Mouse (Mus musculus) gastrocnemius, postnatal 25 days (tissue): Measurements from ENCODE around the gene Lysmd2. TPM values are rescaled to one million over a fixed set of nuclear protein-coding genes. Genes with fewer than 3 reads are reported as not detected.

ENCODE experiments used
- DNase-seq: peaks from one replicate; pipeline ENCODE4 v3.0.0; 2022
- total RNA-seq, 2 experiments: library from RNA; stranded (reverse); gene quantifications; 1 replicate in 1 of 2; 2 replicates in 1 of 2; pipeline ENCODE4 v1.2.3; 2021

Gene Lysmd2
- total RNA-seq, 2 experiments from 2014 or later = 4.9 to 7.3 TPM

DNA sequence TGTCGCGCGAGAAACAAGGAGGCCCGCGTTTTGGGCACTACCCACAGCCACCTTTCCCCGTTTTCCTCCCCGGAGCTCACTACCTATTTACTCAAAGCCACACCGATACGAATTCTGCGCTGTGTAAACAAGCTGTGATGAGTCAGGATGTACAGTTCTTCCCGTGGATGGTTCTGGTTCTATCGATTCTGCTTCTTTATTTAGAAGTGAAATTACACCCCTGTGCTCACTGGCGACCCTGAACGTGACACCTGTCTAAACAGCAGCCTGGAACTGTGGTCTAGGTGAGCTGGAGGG is 715 bp downstream of the Lysmd2 start:
- DNase-seq = no peak

DNA sequence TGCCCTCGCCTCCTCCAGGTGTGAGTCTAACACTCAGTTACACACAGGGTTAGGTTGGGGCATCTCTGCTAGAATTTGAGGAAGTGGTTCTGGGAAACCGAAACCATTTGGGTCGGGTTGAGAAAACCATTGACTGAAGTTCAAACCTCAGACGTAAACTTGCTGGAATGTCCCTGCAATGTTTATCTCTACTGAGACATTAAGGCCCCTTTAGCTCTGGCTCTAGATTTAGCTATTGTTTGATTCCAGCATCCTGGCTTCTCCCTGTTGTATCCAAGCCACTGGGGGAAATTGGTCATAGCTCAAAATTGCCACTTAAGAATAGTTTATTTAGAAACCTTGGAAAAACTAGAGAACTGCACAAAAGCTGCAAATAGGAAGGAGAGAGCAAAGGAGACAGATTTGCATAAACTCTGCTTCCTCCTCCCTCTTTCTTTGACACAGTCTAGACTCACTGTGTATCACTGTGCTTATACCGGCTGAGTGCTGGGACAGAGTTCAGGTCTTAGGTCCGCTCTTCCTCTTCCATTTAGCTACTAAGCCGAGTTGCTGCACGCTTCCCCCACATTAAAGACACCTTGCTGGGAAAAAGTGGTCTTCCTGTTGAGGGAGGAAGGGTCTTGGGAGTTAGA is 5.4 kb downstream of the Lysmd2 start:
- DNase-seq = no peak

DNA sequence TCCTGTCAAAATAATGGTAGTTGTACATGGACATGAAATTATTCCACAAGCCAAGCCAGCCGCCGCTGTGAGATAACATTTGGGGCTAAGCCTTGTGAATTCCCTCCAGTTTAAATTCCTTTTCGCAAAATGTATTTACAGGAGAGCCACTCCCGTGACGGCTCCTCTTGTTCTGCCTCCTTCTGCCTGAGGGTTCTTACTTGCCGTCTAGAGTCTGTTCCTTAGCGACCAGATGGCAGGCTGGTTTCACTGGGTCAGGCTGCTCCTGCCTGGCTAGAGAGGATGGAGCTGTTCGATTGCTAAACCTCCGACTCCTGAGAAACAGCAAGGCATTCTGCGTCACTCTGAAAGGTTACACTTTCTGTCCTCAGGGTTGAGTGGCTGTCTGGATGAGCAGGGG is 6.6 kb downstream of the Lysmd2 start:
- no peak for DNase-seq

DNA sequence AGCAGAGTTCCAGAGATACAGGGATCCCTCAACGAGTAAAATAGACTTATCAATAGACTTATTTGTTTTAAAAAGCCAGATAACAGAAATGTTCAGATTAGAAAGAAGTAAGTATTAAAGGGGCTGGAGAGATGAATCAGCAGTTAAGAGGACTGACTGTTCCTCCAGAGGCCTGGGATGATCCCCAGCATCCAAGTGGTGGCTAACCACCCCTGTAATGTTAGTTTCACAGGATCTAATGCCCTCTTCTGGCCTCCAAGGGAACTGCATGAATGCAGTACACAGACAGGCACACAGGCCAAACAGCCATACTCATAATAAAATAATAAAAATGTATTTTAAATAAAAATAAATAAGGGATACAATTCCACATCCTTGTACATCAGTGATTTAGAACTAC is 7.4 kb downstream of the Lysmd2 start:
- DNase-seq = no peak

DNA sequence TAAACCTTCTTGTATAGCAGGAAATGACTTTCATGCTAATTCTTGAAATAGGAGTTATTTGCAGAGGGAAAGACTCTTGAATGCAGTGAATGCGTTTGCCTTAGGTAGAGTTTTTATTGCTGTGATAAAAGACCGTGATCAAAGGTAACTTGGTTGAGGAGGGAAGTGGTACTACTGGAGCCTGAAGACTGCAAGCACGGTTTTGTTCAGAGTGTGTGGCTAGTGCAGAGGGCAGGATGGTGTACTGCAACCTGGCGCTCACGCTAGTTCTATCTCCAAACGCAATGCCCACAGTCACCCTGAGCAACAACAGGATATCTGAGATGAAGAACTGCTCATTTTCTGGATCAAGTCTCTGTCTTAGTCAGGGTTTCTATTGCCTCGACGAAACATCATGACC is 8.1 kb downstream of the Lysmd2 start:
- DNase-seq = no peak

DNA sequence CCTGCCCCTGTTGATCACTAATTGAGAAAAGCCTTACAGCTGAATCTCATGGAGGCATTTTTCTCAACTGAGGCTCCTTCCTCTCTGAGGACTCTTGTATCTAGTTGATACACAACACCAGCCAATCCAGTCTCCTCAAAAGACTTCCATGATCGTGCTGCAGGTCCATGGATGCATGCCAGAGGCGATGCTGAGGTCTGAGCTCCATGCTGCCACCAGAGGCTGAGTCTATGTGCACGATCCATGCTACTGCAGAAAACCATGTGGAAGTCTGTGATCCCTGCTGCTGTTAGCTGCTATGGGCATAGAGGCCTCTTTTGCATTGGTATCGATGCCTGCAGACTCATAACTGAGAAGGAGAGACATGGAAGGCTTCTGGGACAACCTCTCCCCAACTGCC is 8.7 kb downstream of the Lysmd2 start:
- no peak for DNase-seq

DNA sequence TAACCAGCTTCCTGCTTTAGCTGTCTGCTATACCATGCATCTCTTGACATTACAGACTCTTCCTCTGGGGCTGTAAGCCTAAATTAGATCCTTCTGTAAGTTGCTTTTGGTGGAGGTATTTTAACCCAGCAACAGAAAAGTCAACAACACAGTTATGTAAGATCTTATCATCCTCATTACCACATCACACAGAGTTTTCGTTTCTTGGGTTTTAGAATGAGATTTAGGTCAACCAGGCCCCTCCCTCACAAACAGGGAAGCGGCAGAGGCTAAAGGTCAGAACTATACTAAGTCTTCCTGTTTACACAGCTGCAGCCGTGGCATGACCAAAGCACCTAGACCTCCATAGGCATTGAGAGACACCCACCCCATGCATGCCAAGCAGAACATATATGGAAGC is 19.9 kb downstream of the Lysmd2 start:
- DNase-seq = no peak

DNA sequence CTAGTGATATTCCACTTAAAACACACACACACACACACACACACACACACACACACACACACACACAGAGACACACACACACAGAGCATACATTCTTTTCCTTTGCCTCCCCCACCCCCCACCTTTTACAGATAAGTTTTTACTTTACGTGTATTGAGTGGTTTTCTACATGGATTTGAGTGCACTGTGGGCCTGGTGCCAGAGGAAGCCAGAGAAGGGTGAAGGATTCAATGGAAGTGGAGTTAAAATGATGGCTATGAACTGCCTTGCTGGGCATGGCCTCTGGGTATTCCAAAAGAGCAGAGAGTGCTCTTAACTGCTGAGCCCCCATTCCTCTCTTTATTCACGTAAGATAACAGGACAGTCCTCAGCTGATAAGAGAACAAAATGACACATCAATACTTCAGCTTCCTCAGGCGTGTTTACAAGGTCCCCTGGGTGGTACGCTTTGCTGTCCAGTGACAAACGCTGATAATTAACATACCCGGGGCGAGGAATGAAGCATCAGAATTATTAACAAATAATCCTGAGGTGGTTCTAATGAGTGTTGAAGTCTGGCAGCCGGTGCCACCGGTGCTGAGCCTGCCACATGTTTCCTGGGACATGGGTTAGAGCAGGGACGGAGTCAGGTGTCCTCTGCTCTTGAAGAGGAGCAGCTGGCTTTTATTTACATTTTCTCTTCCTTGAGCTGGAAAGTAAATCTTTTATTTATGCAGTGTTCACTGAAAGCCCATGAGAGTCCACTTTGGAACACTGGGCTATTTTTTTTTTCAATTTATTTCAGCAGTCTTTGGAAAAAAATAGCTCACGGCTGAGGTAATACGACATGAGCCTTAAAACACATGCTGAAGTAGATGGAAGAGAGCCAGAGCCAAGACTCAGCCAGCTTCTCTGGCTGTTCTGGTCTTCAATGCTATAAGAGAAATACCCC is 28.7 kb downstream of the Lysmd2 start:
- peak; percentile 54 for DNase-seq

DNA sequence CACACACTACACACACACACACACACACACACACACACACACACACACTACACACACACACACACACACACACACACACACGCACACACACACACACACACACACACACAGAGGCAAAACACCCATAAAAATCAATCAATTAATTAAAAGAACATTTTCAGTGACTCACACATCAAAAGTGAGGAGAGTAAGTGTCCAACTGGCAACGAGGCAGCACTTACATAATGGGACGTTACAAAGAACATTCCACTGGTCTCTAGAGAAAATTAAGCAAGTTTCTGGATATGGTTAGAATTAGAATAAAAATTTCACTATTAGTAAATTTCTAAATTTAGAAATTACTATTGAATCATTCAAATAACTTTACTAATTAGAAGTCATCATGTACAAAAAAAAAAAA is 30.9 kb downstream of the Lysmd2 start:
- DNase-seq = peak; percentile 42

DNA sequence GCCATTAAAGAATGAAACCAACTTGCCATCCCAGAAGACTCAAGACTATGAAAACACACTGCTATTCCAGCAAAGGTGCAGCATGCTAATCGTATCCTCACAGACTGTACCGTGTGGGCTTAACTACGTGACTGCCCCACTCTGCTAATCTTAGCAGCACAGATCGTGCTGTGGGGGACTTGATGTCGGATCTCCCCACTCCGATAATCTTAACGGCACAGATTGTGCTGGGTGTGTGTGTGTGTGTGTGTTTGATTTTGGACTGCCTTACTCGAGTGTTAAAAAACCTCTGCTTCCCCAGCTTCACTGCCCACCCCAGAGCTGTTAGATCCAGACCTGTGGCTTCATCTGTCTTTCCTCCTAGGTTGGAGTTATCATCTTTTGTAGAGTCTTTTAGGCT is 35.4 kb downstream of the Lysmd2 start:
- DNase-seq = no peak

DNA sequence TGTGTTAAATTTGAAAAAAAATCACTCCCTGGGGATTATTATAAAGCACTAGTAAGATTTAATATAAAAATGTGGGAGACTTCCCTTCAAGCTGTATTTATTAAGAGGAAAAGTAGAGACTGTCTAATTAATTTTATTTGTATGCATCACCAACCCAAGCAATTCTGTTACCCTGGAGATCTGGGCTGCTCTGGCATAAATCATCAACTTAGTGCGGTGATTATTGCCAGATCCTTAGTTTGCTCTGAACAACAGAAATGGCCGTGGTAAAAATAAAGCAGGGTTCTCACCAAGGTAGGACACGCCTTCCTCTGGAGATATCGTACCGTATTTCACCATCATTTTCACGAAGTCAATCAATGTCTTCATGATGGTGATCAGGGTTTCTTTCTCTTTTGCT is 39.8 kb downstream of the Lysmd2 start:
- DNase-seq = no peak

DNA sequence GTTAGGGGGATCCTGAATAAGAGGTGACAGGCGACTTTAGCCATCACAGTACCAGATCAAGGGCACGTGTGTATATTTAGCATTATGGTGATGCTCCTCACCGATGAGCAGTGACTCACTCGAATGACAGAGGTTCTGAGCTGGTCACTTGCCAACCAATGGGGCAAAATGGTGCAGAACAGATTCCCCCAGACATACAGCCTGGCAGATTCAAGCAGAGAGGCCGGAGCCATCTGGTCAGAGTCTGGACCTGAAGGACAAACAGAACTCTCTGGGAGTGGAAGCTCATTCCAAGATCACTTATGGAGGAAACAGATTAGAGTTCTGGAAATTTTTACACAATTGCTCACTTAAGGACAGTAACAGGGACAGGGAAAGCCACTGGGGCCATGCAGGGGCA is 41.1 kb downstream of the Lysmd2 start:
- no peak for DNase-seq

DNA sequence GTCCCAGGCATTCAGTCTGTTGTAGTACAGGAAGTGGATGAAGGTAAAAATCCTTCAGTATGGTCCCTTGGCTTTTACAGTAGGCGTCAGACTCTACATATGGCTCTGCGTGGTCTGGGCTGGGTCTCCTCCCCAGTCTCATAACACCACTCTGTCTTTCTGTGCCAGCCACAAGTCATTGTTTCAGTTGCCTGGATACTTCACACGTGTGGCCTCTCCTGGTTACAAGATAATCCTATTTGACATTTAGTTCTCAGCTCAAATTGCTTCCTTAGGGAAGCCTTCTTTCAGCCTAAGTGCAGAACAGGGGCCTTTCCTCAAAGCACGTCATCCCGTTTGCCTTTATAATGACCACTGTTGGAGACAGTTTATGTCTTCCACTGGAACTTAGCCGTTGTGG is 47.2 kb downstream of the Lysmd2 start:
- no peak for DNase-seq

DNA sequence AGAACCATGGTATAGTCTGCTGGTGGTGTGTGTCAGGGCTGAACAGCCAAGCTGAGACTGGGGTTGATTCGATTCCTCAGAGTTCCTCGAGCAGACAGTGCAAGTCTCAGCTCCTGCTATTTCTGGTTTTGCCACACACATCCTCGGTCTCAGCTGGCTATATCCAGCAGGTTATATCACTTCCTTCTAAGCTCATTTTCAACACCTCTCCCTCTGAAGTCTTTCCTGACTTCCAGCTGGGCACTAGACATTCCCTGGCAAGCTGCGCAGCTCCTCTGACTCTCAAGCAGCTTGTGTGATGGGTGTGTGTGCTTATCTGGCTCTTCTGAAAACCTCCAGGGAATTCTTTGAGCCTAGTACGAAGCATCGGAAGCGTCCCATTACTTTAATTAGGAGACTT is 50.7 kb downstream of the Lysmd2 start:
- no peak for DNase-seq

DNA sequence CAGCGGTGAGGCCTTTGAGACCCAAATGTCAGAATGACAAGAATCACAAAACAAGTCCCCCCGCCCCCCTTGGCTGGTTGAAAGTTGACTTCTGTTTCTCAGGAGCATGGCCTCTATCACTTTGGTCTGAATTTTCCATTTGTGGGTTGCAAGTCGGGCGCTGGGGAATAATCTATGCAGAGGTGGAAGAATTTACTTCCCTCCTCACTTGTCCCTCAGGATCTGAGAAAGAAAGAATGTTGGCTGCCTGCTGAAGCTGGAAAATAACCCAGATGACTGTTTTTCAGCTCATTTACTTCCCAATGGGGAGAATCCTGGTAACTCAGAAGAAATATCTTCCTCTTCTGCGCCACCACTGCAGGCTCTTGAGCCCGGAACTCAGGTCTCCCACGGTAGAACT is 52.8 kb downstream of the Lysmd2 start:
- peak; percentile 57 for DNase-seq

DNA sequence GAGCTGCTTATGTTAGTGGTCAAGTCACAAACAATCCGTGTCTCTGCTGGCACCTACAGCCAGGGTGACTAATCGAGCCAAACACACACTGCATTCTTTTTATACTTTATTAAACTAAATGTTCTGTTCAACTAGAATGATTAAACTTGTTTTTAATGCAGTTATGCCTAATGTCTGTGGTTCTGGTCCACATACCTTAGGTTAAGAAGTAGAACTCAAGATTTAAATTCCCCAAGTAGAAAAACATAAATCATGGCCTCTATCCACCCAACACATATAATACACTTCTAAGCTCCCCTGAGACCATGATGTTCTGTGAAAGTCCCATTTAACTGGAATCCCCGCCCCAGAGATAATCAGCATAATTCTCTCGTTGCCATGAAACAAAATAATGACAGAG is 54.1 kb downstream of the Lysmd2 start:
- DNase-seq = no peak

DNA sequence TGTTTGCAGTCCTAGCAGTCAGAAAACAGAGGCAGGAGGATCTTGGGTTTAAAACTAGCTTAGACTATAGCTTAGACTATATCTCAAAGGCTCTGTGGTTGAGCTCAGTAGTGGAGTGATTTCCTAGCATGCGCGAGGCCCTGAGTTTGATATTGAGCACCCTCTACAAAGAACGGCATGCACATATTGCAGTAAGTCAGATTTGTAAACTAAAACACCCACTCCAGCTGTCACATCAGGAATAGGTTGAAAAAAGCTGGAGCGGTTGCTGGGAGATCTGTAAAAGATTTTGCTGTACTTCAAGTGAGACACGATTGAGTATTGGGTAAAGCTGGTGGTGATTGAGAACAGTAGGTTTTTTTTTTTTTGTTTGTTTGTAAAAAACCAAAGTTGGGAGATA is 55.1 kb downstream of the Lysmd2 start:
- DNase-seq = no peak

DNA sequence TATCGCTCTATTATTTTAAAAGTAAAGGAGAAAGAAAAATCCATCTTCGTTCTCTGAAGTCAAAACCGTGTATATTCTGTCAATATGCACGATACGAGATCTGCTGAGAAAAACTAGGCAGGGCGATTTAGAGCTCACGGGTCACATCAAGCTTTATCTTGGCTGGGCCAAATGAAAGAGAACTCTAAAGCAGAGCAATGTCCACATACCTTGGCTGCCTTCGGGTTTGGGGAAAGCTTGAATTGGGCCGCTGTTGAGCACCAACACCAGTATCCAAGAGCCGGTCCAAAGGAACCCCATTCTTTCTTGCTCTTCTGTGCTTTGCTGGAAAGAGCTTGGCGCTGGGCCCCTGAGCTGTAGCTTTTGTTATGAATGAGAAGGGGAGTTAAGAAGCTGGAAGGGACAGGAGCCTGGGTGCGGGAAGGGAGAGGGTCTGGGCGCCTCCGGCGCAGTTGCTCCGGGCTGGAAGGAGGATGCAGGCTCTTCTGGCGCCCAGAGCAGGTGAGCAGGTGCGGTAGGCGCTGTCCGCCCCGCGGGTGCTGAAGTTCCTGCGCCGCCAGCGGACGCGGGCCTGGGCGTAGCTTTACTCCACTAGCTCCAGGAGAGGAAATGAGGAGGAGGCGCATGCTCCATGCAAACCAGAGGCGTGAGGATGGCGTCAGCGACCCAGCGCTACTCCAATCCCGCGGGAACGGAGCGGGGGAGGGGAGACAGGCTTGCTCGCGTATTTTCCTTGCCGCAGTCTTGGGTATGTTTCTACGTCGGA is 58.1 kb downstream of the Lysmd2 start, which contains the start of gene Scg3:
TSS of gene Scg3 (minus strand) at position 631 of the 766 bp plus-strand sequence.
- peak; percentile 42 for DNase-seq

DNA sequence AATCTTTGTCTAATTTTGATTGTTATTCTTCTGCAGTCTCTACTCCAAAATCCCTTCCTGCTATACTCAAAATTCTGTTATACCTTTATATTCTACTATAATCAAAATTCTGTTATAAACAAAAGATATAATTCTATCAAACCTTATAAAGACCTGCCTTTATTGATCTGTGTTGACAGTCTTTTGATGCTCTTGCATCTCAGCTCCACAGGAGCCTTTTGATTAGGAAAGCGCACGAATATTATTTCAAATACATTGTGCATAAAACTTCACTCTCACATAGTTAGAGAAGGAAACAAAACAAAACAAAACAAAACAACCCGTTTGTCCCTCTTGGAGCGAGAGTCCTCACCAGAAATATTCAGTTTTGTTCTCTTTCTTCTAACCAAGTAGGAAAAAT is 58.8 kb downstream of the Lysmd2 start:
- no peak for DNase-seq

DNA sequence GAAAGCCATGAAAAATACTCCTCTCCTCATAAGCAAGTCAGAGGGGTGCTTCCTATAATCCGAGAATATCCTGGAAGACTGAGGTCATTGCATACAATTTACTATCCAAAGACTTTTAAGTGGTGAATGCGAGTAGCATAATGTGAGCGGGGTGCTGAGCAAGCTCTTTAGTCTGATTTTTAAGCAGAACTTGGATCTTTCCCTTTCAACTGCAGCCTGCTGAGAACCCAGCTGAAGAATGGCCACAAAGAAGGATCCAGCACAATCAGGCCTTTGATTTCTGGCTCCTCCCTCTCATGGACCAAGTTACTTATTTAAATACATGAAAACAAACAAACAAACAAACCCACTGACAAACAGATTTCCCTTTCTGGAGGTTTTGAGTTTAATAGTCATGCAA is 59.2 kb downstream of the Lysmd2 start:
- DNase-seq = no peak
